Mouse (Mus musculus): ENCODE data around the gene Spp1. TPM values are rescaled to one million over a fixed set of nuclear protein-coding genes. Genes with fewer than 3 reads are reported as not detected.

The Spp1 gene
- polyA plus RNA-seq, 1 experiment from 2014 or later = 11.1 TPM

- WGBS = 8% methylated on average over 3 of the region's 3 CpGs
- Histone ChIP-seq H3K9ac (no peak overlapping the region), H3K9me3 (no peaks in the 10 kb centered on the region), H3K36me3 (no peaks in the 10 kb centered on the region), H3K4me1 (peaks cover 27% of the 10 kb centered on the region), H3K27me3 (no peaks in the 10 kb centered on the region), H3K27ac (peak overlapping the region; percentile 74), H3K4me3 (no peak overlapping the region), H3K4me2 (replicated peaks) (no peak overlapping the region)
- ATAC-seq (ENCODE audit: low FRiP score, low read depth) = peak; percentile 58
These were observed 28.2 kb upstream of the Spp1 start for GRCm38 (mm10) chr5:104406756-104407155.

- H3K4me1 ChIP-seq = peaks cover 27% of the 10 kb centered on the region
- no peak overlapping the region for H3K4me3 ChIP-seq
- H3K27ac ChIP-seq = peak overlapping the region; percentile 90
- H3K4me2 ChIP-seq (replicated peaks) = peak overlapping the region; percentile 39
- H3K9ac ChIP-seq = no peak overlapping the region
- 21% methylated on average over 2 of the region's 2 CpGs for WGBS
- H3K36me3 ChIP-seq = no peaks in the 10 kb centered on the region
- 0 out of 2 replicates have a peak, but pooled peaks cover 2% of the 10 kb centered on the region for H3K27me3 ChIP-seq
- ATAC-seq (ENCODE audit: low FRiP score, low read depth) = peak; percentile 64; the same call in 1 of the 2 replicates
- H3K9me3 ChIP-seq = no peaks in the 10 kb centered on the region
These were observed 27.2 kb upstream of the Spp1 start for GRCm38 (mm10) chr5:104407541-104408231.

- no peak overlapping the region for H3K4me2 ChIP-seq (replicated peaks)
- H3K9me3 ChIP-seq = no peaks in the 10 kb centered on the region
- H3K9ac ChIP-seq = no peak overlapping the region
- 0 out of 2 replicates have a peak, but pooled peaks cover 5% of the 10 kb centered on the region for H3K27me3 ChIP-seq
- H3K4me3 ChIP-seq = no peak overlapping the region
- H3K27ac ChIP-seq = peak overlapping the region; percentile 72; the same call in 1 of the 2 replicates
- no peaks in the 10 kb centered on the region for H3K36me3 ChIP-seq
- 78% methylated on average over 7 of the region's 7 CpGs for WGBS
- ATAC-seq (ENCODE audit: low FRiP score, low read depth) = no peak
- peaks cover 27% of the 10 kb centered on the region for H3K4me1 ChIP-seq
These were observed 26.4 kb upstream of the Spp1 start for GRCm38 (mm10) chr5:104408549-104408948.

- Histone ChIP-seq H3K9ac (no peak overlapping the region), H3K27ac (no peak overlapping the region), H3K4me1 (peaks cover 5% of the 10 kb centered on the region; the same call in 1 of the 2 replicates), H3K36me3 (no peaks in the 10 kb centered on the region), H3K4me3 (no peak overlapping the region), H3K4me2 (replicated peaks) (no peak overlapping the region), H3K9me3 (no peaks in the 10 kb centered on the region), H3K27me3 (0 out of 2 replicates have a peak, but pooled peaks cover 5% of the 10 kb centered on the region)
- peak; percentile 54; the same call in 1 of the 2 replicates for ATAC-seq (ENCODE audit: low FRiP score, low read depth)
- 13% methylated on average over 2 of the region's 2 CpGs for WGBS
These were observed 18.9 kb upstream of the Spp1 start for GRCm38 (mm10) chr5:104415999-104416398.

GRCm38 (mm10) chr5:104417028-104417427 is 17.9 kb upstream of the Spp1 start:
- Histone ChIP-seq H3K36me3 (no peaks in the 10 kb centered on the region), H3K27me3 (0 out of 2 replicates have a peak, but pooled peaks cover 5% of the 10 kb centered on the region), H3K27ac (no peak overlapping the region), H3K4me3 (no peak overlapping the region), H3K9me3 (no peaks in the 10 kb centered on the region), H3K4me1 (peaks cover 5% of the 10 kb centered on the region; the same call in 1 of the 2 replicates), H3K4me2 (replicated peaks) (no peak overlapping the region), H3K9ac (no peak overlapping the region)
- no peak for ATAC-seq (ENCODE audit: low FRiP score, low read depth)
- 55% methylated on average over 3 of the region's 3 CpGs for WGBS

- WGBS = 91% methylated on average over 1 of the region's 1 CpGs
These were observed 17.2 kb upstream of the Spp1 start for GRCm38 (mm10) chr5:104417721-104418120.

GRCm38 (mm10) chr5:104422039-104422438 is 12.9 kb upstream of the Spp1 start:
- ATAC-seq (ENCODE audit: low FRiP score, low read depth) = no peak
- 73% methylated on average over 2 of the region's 2 CpGs for WGBS
- no peak overlapping the region for H3K4me3 ChIP-seq
- H3K4me1 ChIP-seq = no peaks in the 10 kb centered on the region
- H3K27ac ChIP-seq = no peak overlapping the region
- H3K4me2 ChIP-seq (replicated peaks) = no peak overlapping the region
- no peaks in the 10 kb centered on the region for H3K27me3 ChIP-seq
- H3K9me3 ChIP-seq = no peaks in the 10 kb centered on the region
- H3K9ac ChIP-seq = no peak overlapping the region
- H3K36me3 ChIP-seq = no peaks in the 10 kb centered on the region

More at GRCm38 (mm10) chr5:104417721-104418120, 17.2 kb upstream of the Spp1 start:
- Histone ChIP-seq H3K27ac (no peak overlapping the region), H3K4me3 (no peak overlapping the region), H3K9me3 (no peaks in the 10 kb centered on the region), H3K27me3 (0 out of 2 replicates have a peak, but pooled peaks cover 3% of the 10 kb centered on the region), H3K9ac (no peak overlapping the region), H3K4me1 (peaks cover 5% of the 10 kb centered on the region; the same call in 1 of the 2 replicates), H3K4me2 (replicated peaks) (no peak overlapping the region), H3K36me3 (no peaks in the 10 kb centered on the region)
- ATAC-seq (ENCODE audit: low FRiP score, low read depth) = no peak

GRCm38 (mm10) chr5:104423861-104424260 is 11.1 kb upstream of the Spp1 start:
- Histone ChIP-seq H3K9me3 (no peaks in the 10 kb centered on the region), H3K27ac (no peak overlapping the region), H3K27me3 (no peaks in the 10 kb centered on the region), H3K36me3 (no peaks in the 10 kb centered on the region), H3K4me2 (replicated peaks) (no peak overlapping the region), H3K4me3 (no peak overlapping the region), H3K4me1 (no peaks in the 10 kb centered on the region), H3K9ac (no peak overlapping the region)
- 79% methylated on average over 3 of the region's 3 CpGs for WGBS
- no peak for ATAC-seq (ENCODE audit: low FRiP score, low read depth)

GRCm38 (mm10) chr5:104425949-104426348 is 9.0 kb upstream of the Spp1 start:
- Histone ChIP-seq H3K4me3 (no peak overlapping the region), H3K4me1 (no peaks in the 10 kb centered on the region), H3K9ac (no peak overlapping the region), H3K4me2 (replicated peaks) (no peak overlapping the region), H3K36me3 (no peaks in the 10 kb centered on the region), H3K27ac (no peak overlapping the region), H3K9me3 (no peaks in the 10 kb centered on the region), H3K27me3 (no peaks in the 10 kb centered on the region)
- 67% methylated on average over 8 of the region's 8 CpGs for WGBS
- ATAC-seq (ENCODE audit: low FRiP score, low read depth) = no peak

- H3K9me3 ChIP-seq = no peaks in the 10 kb centered on the region
- H3K4me1 ChIP-seq = 0 out of 2 replicates have a peak, but pooled peaks cover 2% of the 10 kb centered on the region
- no peak overlapping the region for H3K4me3 ChIP-seq
- H3K27me3 ChIP-seq = no peaks in the 10 kb centered on the region
- ATAC-seq (ENCODE audit: low FRiP score, low read depth) = no peak
- H3K4me2 ChIP-seq (replicated peaks) = no peak overlapping the region
- H3K36me3 ChIP-seq = no peaks in the 10 kb centered on the region
- 38% methylated on average over 12 of the region's 12 CpGs for WGBS
- H3K27ac ChIP-seq = no peak overlapping the region
- H3K9ac ChIP-seq = no peak overlapping the region
These were observed 2.0 kb upstream of the Spp1 start for GRCm38 (mm10) chr5:104432886-104433285.

- Histone ChIP-seq H3K27me3 (no peaks in the 10 kb centered on the region), H3K4me1 (0 out of 2 replicates have a peak, but pooled peaks cover 2% of the 10 kb centered on the region), H3K9me3 (no peaks in the 10 kb centered on the region), H3K4me3 (no peak overlapping the region), H3K4me2 (replicated peaks) (no peak overlapping the region), H3K27ac (no peak overlapping the region), H3K9ac (no peak overlapping the region), H3K36me3 (no peaks in the 10 kb centered on the region)
- WGBS = 64% methylated on average over 6 of the region's 6 CpGs
- ATAC-seq (ENCODE audit: low FRiP score, low read depth) = no peak
These were observed 851 bp upstream of the Spp1 start for GRCm38 (mm10) chr5:104433968-104434565.

- no peak overlapping the region for H3K9ac ChIP-seq
- no peaks in the 10 kb centered on the region for H3K27me3 ChIP-seq
- H3K27ac ChIP-seq = no peak overlapping the region
- no peaks in the 10 kb centered on the region for H3K9me3 ChIP-seq
- H3K36me3 ChIP-seq = no peaks in the 10 kb centered on the region
- no peak overlapping the region for H3K4me2 ChIP-seq (replicated peaks)
- ATAC-seq (ENCODE audit: low FRiP score, low read depth) = no peak
- WGBS = 81% methylated on average over 7 of the region's 7 CpGs
- H3K4me3 ChIP-seq = no peak overlapping the region
- 0 out of 2 replicates have a peak, but pooled peaks cover 2% of the 10 kb centered on the region for H3K4me1 ChIP-seq
These were observed 1.6 kb downstream of the Spp1 start for GRCm38 (mm10) chr5:104436406-104437076.

All from limb, embryonic 13.5 days (tissue).